Mouse (Mus musculus) lung, postnatal 0 days (tissue): ENCODE measurements around the gene Fry.

Source experiments
- CTCF ChIP-seq: IDR thresholded peaks from 2 replicates; pipeline ENCODE4 v1.5.1; 2016; ENCODE audit warnings: antibody characterized with exemption, mild to moderate bottlenecking
- EP300 ChIP-seq: IDR thresholded peaks from 2 replicates; pipeline ENCODE4 v1.6.1; 2016; ENCODE audit warnings: antibody characterized with exemption, mild to moderate bottlenecking, control low read depth

DNA sequence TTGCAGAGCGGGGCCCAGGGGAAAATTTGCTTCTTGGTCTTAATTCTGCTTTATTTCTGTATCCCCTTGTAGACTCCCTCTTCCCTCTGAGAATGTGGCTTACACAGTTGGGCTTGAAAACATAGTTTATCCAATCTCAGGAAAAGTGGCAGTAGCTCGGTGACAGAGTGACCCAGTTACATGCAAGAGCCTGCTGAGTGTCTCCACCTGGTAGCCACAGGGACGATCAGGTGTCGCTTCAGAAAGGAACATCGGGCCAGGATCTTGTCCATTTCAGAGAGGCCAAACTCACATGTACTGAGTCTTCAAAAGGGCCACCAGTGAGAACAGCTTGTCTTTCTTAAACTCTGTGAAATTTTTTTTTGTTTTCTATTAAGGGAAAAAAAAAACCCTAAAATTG lies 117.5 kb downstream of the Fry start:
- TF ChIP-seq CTCF (no peak), EP300 (no peak)
